Mouse (Mus musculus): ENCODE measurements around the gene Olfr518. TPM values are rescaled to one million over a fixed set of nuclear protein-coding genes. Genes with fewer than 3 reads are reported as not detected.

Olfr518 gene
- polyA plus RNA-seq, 1 experiment from 2014 or later = not detected

Other genes starting within 250 kb of the Olfr518 start
- gene Olfr509, start 233.1 kb downstream of the Olfr518 start, polyA plus RNA-seq (2015; fragmentation: Nextera tagmentation; extraction: Ambion mirVana) = 0.06 TPM in 1 of 2 replicates, not detected in the other
- gene Olfr510, start 218.6 kb downstream of the Olfr518 start, polyA plus RNA-seq (2015; fragmentation: Nextera tagmentation; extraction: Ambion mirVana) = not detected in 2 replicates
- gene Olfr512, start 171.7 kb downstream of the Olfr518 start, polyA plus RNA-seq (2015; fragmentation: Nextera tagmentation; extraction: Ambion mirVana) = not detected in 2 replicates
- not detected in 2 replicates for gene Olfr513, start 134.0 kb downstream of the Olfr518 start, polyA plus RNA-seq (2015; fragmentation: Nextera tagmentation; extraction: Ambion mirVana)
- not detected in 2 replicates for gene Olfr514, start 59.0 kb downstream of the Olfr518 start, polyA plus RNA-seq (2015; fragmentation: Nextera tagmentation; extraction: Ambion mirVana)
- gene Olfr516, start 34.5 kb downstream of the Olfr518 start, polyA plus RNA-seq (2015; fragmentation: Nextera tagmentation; extraction: Ambion mirVana) = not detected in 2 replicates
- gene Olfr517, start 12.6 kb downstream of the Olfr518 start, polyA plus RNA-seq (2015; fragmentation: Nextera tagmentation; extraction: Ambion mirVana) = not detected in 2 replicates
- not detected in 2 replicates for gene Olfr519, start 9.4 kb upstream of the Olfr518 start, polyA plus RNA-seq (2015; fragmentation: Nextera tagmentation; extraction: Ambion mirVana)
- 0.04 TPM in 1 of 2 replicates, not detected in the other for gene Nlrp10, start 45.2 kb upstream of the Olfr518 start, polyA plus RNA-seq (2015; fragmentation: Nextera tagmentation; extraction: Ambion mirVana)
- gene Eif3f, start 49.4 kb upstream of the Olfr518 start, polyA plus RNA-seq (2015; fragmentation: Nextera tagmentation; extraction: Ambion mirVana) = 70.0 and 75.9 TPM in 2 replicates
- 29.8 and 37.6 TPM in 2 replicates for gene Tub, start 65.3 kb upstream of the Olfr518 start, polyA plus RNA-seq (2015; fragmentation: Nextera tagmentation; extraction: Ambion mirVana)
- 27.9 and 35.2 TPM in 2 replicates for gene Ric3, start 198.3 kb upstream of the Olfr518 start, polyA plus RNA-seq (2015; fragmentation: Nextera tagmentation; extraction: Ambion mirVana)